Mouse (Mus musculus) lung, embryonic 15.5 days (tissue): ENCODE results near the gene Mlf2. TPM values are rescaled to one million over a fixed set of nuclear protein-coding genes. Genes with fewer than 3 reads are reported as not detected.

Source experiments
- ATAC-seq: fragments of 200-750 bp; cut with Nextera tagmentation; 2 replicates; pipeline ENCODE4 v1.8.0; 2017; ENCODE audit warnings: moderate number of reproducible peaks, borderline replicate concordance; ENCODE audit not compliant: low FRiP score, low TSS enrichment; ENCODE audit errors: extremely low read depth
- H3K27ac ChIP-seq: fragments of 300-500 bp; sonication (generic); 2 replicates; pipeline ENCODE4 v1.5.1; 2015; ENCODE audit warnings: moderate library complexity, mild to moderate bottlenecking, inconsistent platforms
- H3K27me3 ChIP-seq: fragments of 300-500 bp; sonication (generic); 2 replicates; pipeline ENCODE4 v1.6.1; 2015; ENCODE audit warnings: inconsistent platforms
- H3K36me3 ChIP-seq: fragments of 300-500 bp; sonication (generic); 2 replicates; pipeline ENCODE4 v1.6.1; 2015; ENCODE audit warnings: inconsistent platforms
- H3K4me1 ChIP-seq: fragments of 300-500 bp; sonication (generic); 2 replicates; pipeline ENCODE4 v1.6.1; 2015; ENCODE audit warnings: inconsistent platforms
- H3K4me2 ChIP-seq: fragments of 300-500 bp; sonication (generic); 2 replicates; pipeline ENCODE4 v1.6.1; 2015; ENCODE audit warnings: inconsistent platforms, mild to moderate bottlenecking, moderate library complexity
- H3K4me3 ChIP-seq: fragments of 300-500 bp; sonication (generic); 2 replicates; pipeline ENCODE4 v1.5.1; 2015; ENCODE audit warnings: mild to moderate bottlenecking, inconsistent platforms
- H3K9ac ChIP-seq: fragments of 300-500 bp; sonication (generic); 2 replicates; pipeline ENCODE4 v1.6.1; 2015; ENCODE audit warnings: inconsistent platforms
- H3K9me3 ChIP-seq: fragments of 300-500 bp; sonication (generic); 2 replicates; pipeline ENCODE4 v1.6.1; 2016; ENCODE audit warnings: inconsistent platforms
- WGBS: fragments of 180-500 bp; shearing (Covaris S2); methylation state at CpG from one replicate; pipeline ENCODE4 v1.1.7; 2015; 5-methylcytosine and 5-hydroxymethylcytosine counted together
- polyA plus RNA-seq: library from polyadenylated mRNA; unstranded; fragments of >200 nt; fragmentation: Nextera tagmentation; extraction: Ambion mirVana; gene quantifications from 2 replicates; pipeline ENCODE4 v1.2.1, GENCODE M21; 2015

Gene Mlf2
- polyA plus RNA-seq, 1 experiment from 2014 or later: 378 TPM

GRCm38 (mm10) chr6:124900801-124901480, 30.2 kb upstream of the Mlf2 start:
- no peak for ATAC-seq
- Histone ChIP-seq H3K4me2 (no peak overlapping the region), H3K27me3 (no peaks in the 10 kb centered on the region), H3K9ac (no peak overlapping the region), H3K27ac (no peak overlapping the region), H3K36me3 (no peaks in the 10 kb centered on the region), H3K9me3 (no peaks in the 10 kb centered on the region), H3K4me1 (peaks cover 11% of the 10 kb centered on the region), H3K4me3 (no peak overlapping the region)
- 35% methylated on average over 10 of the region's 10 CpGs for WGBS

DNA sequence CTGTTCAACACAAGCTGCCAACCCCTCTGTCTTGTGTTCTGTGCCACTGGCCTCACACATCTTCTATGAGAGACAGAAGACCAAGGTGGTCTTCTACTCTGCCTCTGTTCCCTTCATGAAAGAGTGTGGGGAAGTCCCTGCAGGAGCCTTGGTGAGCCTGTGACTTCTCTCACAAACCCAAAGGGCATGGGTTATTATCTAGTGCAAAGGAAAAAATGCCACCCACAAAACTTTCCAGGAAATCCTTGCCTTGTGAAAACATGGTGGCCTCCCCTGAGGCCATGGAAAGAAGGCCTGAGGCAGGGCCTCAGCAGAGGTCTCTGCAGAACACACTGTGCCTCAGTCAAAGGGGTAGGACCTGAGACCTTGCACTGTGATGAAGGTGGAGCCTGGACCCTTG, 29.3 kb upstream of the Mlf2 start:
- Histone ChIP-seq H3K4me1 (peaks cover 11% of the 10 kb centered on the region), H3K27me3 (no peaks in the 10 kb centered on the region), H3K36me3 (no peaks in the 10 kb centered on the region), H3K9me3 (no peaks in the 10 kb centered on the region), H3K4me3 (no peak overlapping the region), H3K27ac (no peak overlapping the region), H3K9ac (no peak overlapping the region), H3K4me2 (no peak overlapping the region)
- ATAC-seq: no peak

DNA sequence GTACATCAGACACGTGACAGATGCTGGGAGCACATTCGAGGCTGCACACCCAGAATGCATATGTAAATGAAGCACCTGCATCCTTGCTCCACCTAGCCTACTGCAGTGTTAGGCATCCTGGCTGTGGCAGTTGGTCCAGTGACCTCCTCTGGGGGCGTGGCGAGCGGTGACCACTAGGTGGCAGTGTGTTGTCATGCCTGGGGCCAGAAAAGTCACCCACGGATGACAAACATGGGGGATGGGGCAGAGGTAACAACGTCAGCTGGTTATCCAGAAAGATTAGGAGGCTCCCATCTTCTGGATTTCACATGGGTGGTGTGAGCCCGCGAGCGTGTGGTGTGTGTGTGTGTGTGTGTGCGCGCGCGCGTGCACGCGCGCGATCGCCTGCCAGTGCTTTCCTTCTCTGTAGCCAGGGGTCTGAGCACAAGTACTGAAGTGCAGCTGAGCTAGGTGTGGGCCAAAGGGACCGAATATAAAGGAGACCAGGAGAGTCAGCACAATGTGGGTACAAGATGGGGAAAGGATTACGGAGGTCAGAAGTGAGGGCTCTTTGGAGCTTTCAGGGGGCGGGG, 27.5 kb upstream of the Mlf2 start:
- WGBS: under 1% methylated on average over 23 of the region's 23 CpGs

GRCm38 (mm10) chr6:124904161-124904981, 26.8 kb upstream of the Mlf2 start:
- Histone ChIP-seq H3K27ac (peak overlapping the region; percentile 99), H3K36me3 (no peaks in the 10 kb centered on the region), H3K9ac (peak overlapping the region; percentile 71), H3K4me2 (peak overlapping the region; percentile 91), H3K4me1 (peaks cover 11% of the 10 kb centered on the region), H3K27me3 (peaks cover 4% of the 10 kb centered on the region; the same call in 1 of the 2 replicates), H3K4me3 (peak overlapping the region; percentile 56), H3K9me3 (no peaks in the 10 kb centered on the region)
- peak; percentile 86 for ATAC-seq
- 8% methylated on average over 24 of the region's 24 CpGs for WGBS

More for the DNA sequence above, 27.5 kb upstream of the Mlf2 start:
- Histone ChIP-seq H3K36me3 (no peaks in the 10 kb centered on the region), H3K9me3 (no peaks in the 10 kb centered on the region), H3K27ac (peak overlapping the region; percentile 99), H3K27me3 (no peaks in the 10 kb centered on the region), H3K4me3 (peak overlapping the region; percentile 56), H3K9ac (peak overlapping the region; percentile 71), H3K4me2 (peak overlapping the region; percentile 91), H3K4me1 (peaks cover 11% of the 10 kb centered on the region)
- ATAC-seq: peak; percentile 79

GRCm38 (mm10) chr6:124904991-124905860, 26.0 kb upstream of the Mlf2 start:
- Histone ChIP-seq H3K27ac (peak overlapping the region; percentile 99), H3K9ac (peak overlapping the region; percentile 71; the same call in 1 of the 2 replicates), H3K27me3 (peaks cover 12% of the 10 kb centered on the region; the same call in 1 of the 2 replicates), H3K36me3 (no peaks in the 10 kb centered on the region), H3K4me1 (peaks cover 16% of the 10 kb centered on the region), H3K4me2 (peak overlapping the region; percentile 91), H3K4me3 (peak overlapping the region; percentile 56; the same call in 1 of the 2 replicates), H3K9me3 (no peaks in the 10 kb centered on the region)
- 38% methylated on average over 16 of the region's 16 CpGs for whole genome bisulfite sequencing
- no peak for ATAC-seq

DNA sequence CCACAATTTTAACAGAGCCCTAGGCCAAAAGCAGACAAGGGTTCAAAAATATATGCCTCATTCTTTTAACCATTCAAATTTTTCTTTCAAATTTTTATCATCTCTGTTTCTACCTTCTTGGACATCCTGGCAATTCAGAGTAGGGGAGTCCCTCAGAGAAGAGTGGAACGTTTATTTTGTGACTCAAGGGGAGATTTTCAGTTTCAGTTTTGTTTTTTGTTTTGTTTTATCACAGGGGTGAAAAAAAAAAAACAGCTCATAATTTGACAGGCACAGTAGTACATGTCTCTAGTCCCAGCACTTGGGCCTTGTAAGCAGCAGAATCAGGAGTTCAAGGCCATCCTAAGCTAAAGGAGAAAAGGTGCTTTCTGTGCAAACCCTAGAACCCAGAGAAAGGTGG, 23.4 kb upstream of the Mlf2 start:
- H3K4me2 ChIP-seq: no peak overlapping the region
- peaks cover 19% of the 10 kb centered on the region; the same call in 1 of the 2 replicates for H3K27me3 ChIP-seq
- no peak overlapping the region for H3K4me3 ChIP-seq
- 58% methylated on average over 1 of the region's 1 CpGs for WGBS
- ATAC-seq: no peak
- H3K36me3 ChIP-seq: peaks cover 1% of the 10 kb centered on the region; the same call in 1 of the 2 replicates
- H3K4me1 ChIP-seq: peaks cover 32% of the 10 kb centered on the region
- H3K9me3 ChIP-seq: no peaks in the 10 kb centered on the region
- H3K27ac ChIP-seq: no peak overlapping the region
- no peak overlapping the region for H3K9ac ChIP-seq

GRCm38 (mm10) chr6:124910032-124910431, 21.2 kb upstream of the Mlf2 start:
- Histone ChIP-seq H3K4me2 (peak overlapping the region; percentile 43), H3K36me3 (peaks cover 24% of the 10 kb centered on the region), H3K27ac (no peak overlapping the region), H3K4me1 (peaks cover 41% of the 10 kb centered on the region), H3K27me3 (peaks cover 19% of the 10 kb centered on the region; the same call in 1 of the 2 replicates), H3K4me3 (no peak overlapping the region), H3K9ac (no peak overlapping the region), H3K9me3 (no peaks in the 10 kb centered on the region)
- 6% methylated on average over 32 of the region's 32 CpGs for WGBS
- ATAC-seq: no peak

DNA sequence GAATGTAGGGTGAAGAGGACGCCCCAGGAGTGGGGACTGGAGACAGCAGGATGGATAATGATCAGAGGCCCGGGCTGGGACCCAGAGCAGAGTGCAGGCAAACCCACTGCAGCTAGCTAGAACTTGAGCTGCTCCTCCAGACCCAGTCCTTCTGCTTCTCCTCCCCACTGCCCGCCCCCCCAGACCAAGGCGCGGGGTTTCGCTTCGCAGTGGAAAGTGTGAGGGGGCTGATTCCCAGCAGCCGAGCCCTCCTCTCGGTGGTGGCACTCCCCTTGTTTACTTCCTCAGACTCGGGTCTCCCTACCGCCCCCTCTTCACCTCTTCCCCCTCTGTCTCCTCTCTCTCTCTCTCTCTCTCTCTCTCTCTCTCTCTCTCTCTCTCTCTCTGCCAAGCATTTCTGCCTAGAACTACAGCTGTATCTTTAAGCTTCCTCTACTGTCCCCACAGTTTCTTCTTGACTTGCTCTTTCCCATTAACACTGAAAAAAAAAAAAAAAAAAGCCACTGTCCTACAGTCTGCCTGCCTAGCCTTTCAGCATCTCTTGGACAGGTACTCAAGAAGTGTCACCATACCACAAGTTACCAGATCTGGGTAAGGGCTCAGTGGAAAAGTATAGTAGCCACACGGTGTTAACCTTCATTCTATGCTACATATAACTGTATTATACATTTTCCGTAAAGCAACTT, 19.5 kb upstream of the Mlf2 start, which contains the start of gene Lag3:
Gene Lag3, minus strand, starts transcription at position 173 of the 686 bp plus-strand sequence.
- ATAC-seq: peak; percentile 10; the same call in 1 of the 2 replicates
- no peak within 1 kb of the TSS for H3K9ac ChIP-seq
- H3K36me3 ChIP-seq: peaks cover 24% of the 10 kb centered on the region
- peaks cover 19% of the 10 kb centered on the region; the same call in 1 of the 2 replicates for H3K27me3 ChIP-seq
- peak within 1 kb of the TSS; percentile 26 for H3K27ac ChIP-seq
- 12% methylated on average over 12 of the region's 13 CpGs for WGBS
- H3K4me3 ChIP-seq: no peak within 1 kb of the TSS
- peaks cover 52% of the 10 kb centered on the region for H3K4me1 ChIP-seq
- H3K4me2 ChIP-seq: peak within 1 kb of the TSS; percentile 37; the same call in 1 of the 2 replicates
- H3K9me3 ChIP-seq: no peaks in the 10 kb centered on the region

- ATAC-seq: no peak
- Histone ChIP-seq H3K9me3 (no peaks in the 10 kb centered on the region), H3K4me2 (no peak overlapping the region), H3K4me1 (peaks cover 53% of the 10 kb centered on the region), H3K27ac (no peak overlapping the region), H3K36me3 (peaks cover 24% of the 10 kb centered on the region), H3K4me3 (no peak overlapping the region), H3K9ac (no peak overlapping the region), H3K27me3 (peaks cover 19% of the 10 kb centered on the region; the same call in 1 of the 2 replicates)
- 59% methylated on average over 6 of the region's 6 CpGs for WGBS
These were observed 18.0 kb upstream of the Mlf2 start for GRCm38 (mm10) chr6:124913214-124913613.

DNA sequence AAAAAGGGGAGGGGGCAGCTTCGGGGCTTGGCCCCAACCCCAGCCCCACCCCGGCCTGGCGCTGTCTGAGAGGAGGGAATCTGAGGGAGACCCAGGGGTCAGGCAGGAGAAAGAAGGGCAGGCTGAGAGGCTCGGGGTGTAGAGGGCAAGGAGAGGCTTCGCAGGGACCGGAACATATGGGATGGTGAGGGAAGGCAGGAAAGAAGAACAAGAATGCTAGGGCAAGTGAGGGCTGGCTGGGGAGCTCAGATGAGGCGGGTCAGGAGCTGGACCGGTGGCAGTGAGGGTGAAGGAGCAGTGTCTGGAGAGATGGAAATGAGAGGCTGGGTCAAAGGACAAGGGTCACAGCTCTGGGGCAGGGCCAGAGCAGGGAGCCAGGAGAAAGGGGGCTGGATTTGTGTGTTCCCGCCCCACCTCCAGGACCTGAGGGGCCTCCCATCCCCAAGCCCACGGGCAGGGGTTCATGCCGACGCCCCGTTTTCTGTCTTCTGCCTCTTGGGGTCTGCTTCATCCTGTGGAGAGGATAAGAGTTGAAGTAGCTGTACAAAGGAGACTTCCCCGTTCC, 17.4 kb upstream of the Mlf2 start:
- peaks cover 59% of the 10 kb centered on the region for H3K4me1 ChIP-seq
- H3K27me3 ChIP-seq: peaks cover 19% of the 10 kb centered on the region; the same call in 1 of the 2 replicates
- no peak overlapping the region for H3K4me2 ChIP-seq
- no peak overlapping the region for H3K4me3 ChIP-seq
- peaks cover 24% of the 10 kb centered on the region for H3K36me3 ChIP-seq
- WGBS: 65% methylated on average over 14 of the region's 14 CpGs
- H3K9me3 ChIP-seq: no peaks in the 10 kb centered on the region
- peak overlapping the region; percentile 34; the same call in 1 of the 2 replicates for H3K27ac ChIP-seq
- ATAC-seq: no peak
- no peak overlapping the region for H3K9ac ChIP-seq
